Mouse (Mus musculus): ENCODE data around the gene Zfp74. TPM values are rescaled to one million over a fixed set of nuclear protein-coding genes. Genes with fewer than 3 reads are reported as not detected.

The Zfp74 gene
- polyA plus RNA-seq, 1 experiment from 2014 or later, result 15.9 TPM

DNA sequence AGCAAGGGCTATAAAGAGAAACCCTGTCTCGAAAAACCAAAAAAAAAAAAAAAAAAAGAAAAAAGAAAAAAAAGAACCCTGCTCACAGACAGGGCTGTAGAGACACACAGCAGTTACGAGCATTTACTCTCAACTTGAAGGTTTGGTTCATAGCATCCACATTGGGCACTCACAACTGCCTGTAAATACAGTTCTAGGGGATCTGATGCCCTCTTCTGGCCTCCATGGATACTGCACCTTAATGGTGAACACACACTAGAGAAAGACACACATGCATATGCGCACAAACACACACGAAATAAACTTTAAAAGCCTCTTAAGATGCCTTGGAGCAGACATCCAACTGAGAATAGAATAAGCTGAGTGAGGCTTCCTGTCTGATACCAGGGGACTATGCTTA lies 55.5 kb downstream of the Zfp74 start:
- no peak for DNase-seq (ENCODE audit: low spot score)
- Histone ChIP-seq H3K4me3 (no peak overlapping the region), H3K27me3 (ENCODE audit: low read depth, poor library complexity, severe bottlenecking) (no peaks in the 10 kb centered on the region), H3K27ac (no peak overlapping the region), H3K36me3 (peaks cover 94% of the 10 kb centered on the region), H3K4me1 (no peaks in the 10 kb centered on the region), H3K9me3 (replicated peaks) (peaks cover 28% of the 10 kb centered on the region)
- 96% methylated on average over 4 of the region's 4 CpGs for WGBS

GRCm38 (mm10) chr7:29892756-29893155 lies 61.1 kb downstream of the Zfp74 start:
- Histone ChIP-seq H3K9me3 (replicated peaks) (peaks cover 34% of the 10 kb centered on the region), H3K36me3 (peaks cover 78% of the 10 kb centered on the region), H3K4me3 (no peak overlapping the region), H3K27ac (no peak overlapping the region), H3K27me3 (ENCODE audit: low read depth, poor library complexity, severe bottlenecking) (no peaks in the 10 kb centered on the region), H3K4me1 (no peaks in the 10 kb centered on the region)
- no peak for DNase-seq (ENCODE audit: low spot score)
- 96% methylated on average over 4 of the region's 4 CpGs for WGBS

GRCm38 (mm10) chr7:29890501-29890900 lies 63.4 kb downstream of the Zfp74 start:
- 95% methylated on average over 7 of the region's 7 CpGs for WGBS
- no peak overlapping the region for H3K27ac ChIP-seq
- no peaks in the 10 kb centered on the region for H3K4me1 ChIP-seq
- no peaks in the 10 kb centered on the region for H3K27me3 ChIP-seq (ENCODE audit: low read depth, poor library complexity, severe bottlenecking)
- DNase-seq (ENCODE audit: low spot score), result no peak
- H3K9me3 ChIP-seq (replicated peaks), result peaks cover 35% of the 10 kb centered on the region
- H3K4me3 ChIP-seq, result no peak overlapping the region
- H3K36me3 ChIP-seq, result peaks cover 56% of the 10 kb centered on the region

DNA sequence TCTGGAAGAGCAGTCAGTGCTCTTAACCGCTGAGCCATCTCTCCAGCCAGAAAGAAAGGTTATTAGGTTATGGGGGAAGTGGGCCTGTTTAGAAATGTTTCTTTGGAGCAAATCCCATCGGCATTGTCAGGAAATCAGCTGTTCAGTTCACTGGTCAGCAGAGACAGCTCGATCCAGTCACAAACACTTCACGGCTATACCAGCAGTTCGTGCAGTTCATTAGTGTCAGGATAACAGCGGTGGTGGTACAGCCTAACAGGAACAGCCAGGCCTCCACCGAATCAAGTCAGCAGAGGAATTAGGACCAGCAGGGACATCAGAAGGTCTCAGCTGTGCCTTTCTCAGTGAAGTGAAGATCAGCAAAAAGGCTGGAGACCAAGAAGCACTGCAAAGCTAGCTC lies 73.0 kb downstream of the Zfp74 start:
- DNase-seq (ENCODE audit: low spot score), result no peak
- Histone ChIP-seq H3K4me1 (peaks cover 3% of the 10 kb centered on the region; the same call in 1 of the 2 replicates), H3K4me3 (no peak overlapping the region), H3K27me3 (ENCODE audit: low read depth, poor library complexity, severe bottlenecking) (no peaks in the 10 kb centered on the region), H3K36me3 (peaks cover 18% of the 10 kb centered on the region), H3K9me3 (replicated peaks) (peaks cover 2% of the 10 kb centered on the region; the same call in 1 of the 2 replicates), H3K27ac (no peak overlapping the region)
- 93% methylated on average over 7 of the region's 7 CpGs for WGBS

Small RNA genes lying within 50 kb of the gene (microRNA-seq; reads per million reads assigned to microRNA genes)
- gene Mir7668, result not detected

Other genes with a start within 250 kb of the Zfp74 start
- gene Catsperg2, start 227.1 kb downstream of the Zfp74 start, polyA plus RNA-seq (2016; fragmentation: Nextera tagmentation; extraction: Ambion mirVana), result 0.10 TPM in 1 of 2 replicates, not detected in the other
- 8.7 and 12.4 TPM in 2 replicates for gene Zfp84, start 185.5 kb downstream of the Zfp74 start, polyA plus RNA-seq (2016; fragmentation: Nextera tagmentation; extraction: Ambion mirVana)
- gene Zfp30, start 170.1 kb downstream of the Zfp74 start, polyA plus RNA-seq (2016; fragmentation: Nextera tagmentation; extraction: Ambion mirVana), result 5.2 and 7.1 TPM in 2 replicates
- gene Zfp790, start 138.0 kb downstream of the Zfp74 start, polyA plus RNA-seq (2016; fragmentation: Nextera tagmentation; extraction: Ambion mirVana), result 15.2 and 16.7 TPM in 2 replicates
- gene Zfp940, start 100.4 kb downstream of the Zfp74 start, polyA plus RNA-seq (2016; fragmentation: Nextera tagmentation; extraction: Ambion mirVana), result 8.5 and 8.7 TPM in 2 replicates
- 7.2 and 10.6 TPM in 2 replicates for gene Zfp420, start 94.1 kb downstream of the Zfp74 start, polyA plus RNA-seq (2016; fragmentation: Nextera tagmentation; extraction: Ambion mirVana)
- gene Zfp27, start 47.5 kb downstream of the Zfp74 start, polyA plus RNA-seq (2016; fragmentation: Nextera tagmentation; extraction: Ambion mirVana), result 10.4 and 11.9 TPM in 2 replicates
- 3.4 and 4.7 TPM in 2 replicates for gene Zfp383, start 45.9 kb downstream of the Zfp74 start, polyA plus RNA-seq (2016; fragmentation: Nextera tagmentation; extraction: Ambion mirVana)
- gene Zfp568, start 29.9 kb upstream of the Zfp74 start, polyA plus RNA-seq (2016; fragmentation: Nextera tagmentation; extraction: Ambion mirVana), result 35.6 and 37.3 TPM in 2 replicates
- gene Zfp14, start 97.3 kb upstream of the Zfp74 start, polyA plus RNA-seq (2016; fragmentation: Nextera tagmentation; extraction: Ambion mirVana), result 2.5 and 3.6 TPM in 2 replicates
- gene Zfp82, start 118.8 kb upstream of the Zfp74 start, polyA plus RNA-seq (2016; fragmentation: Nextera tagmentation; extraction: Ambion mirVana), result 4.4 and 5.3 TPM in 2 replicates
- gene Gm26920, start 136.3 kb upstream of the Zfp74 start, polyA plus RNA-seq (2016; fragmentation: Nextera tagmentation; extraction: Ambion mirVana), result 2.4 and 3.3 TPM in 2 replicates
- 20.5 and 23.6 TPM in 2 replicates for gene Zfp566, start 136.4 kb upstream of the Zfp74 start, polyA plus RNA-seq (2016; fragmentation: Nextera tagmentation; extraction: Ambion mirVana)
- 107 and 129 TPM in 2 replicates for gene Zfp260, start 140.7 kb upstream of the Zfp74 start, polyA plus RNA-seq (2016; fragmentation: Nextera tagmentation; extraction: Ambion mirVana)
- 7.9 and 10.3 TPM in 2 replicates for gene Zfp382, start 167.9 kb upstream of the Zfp74 start, polyA plus RNA-seq (2016; fragmentation: Nextera tagmentation; extraction: Ambion mirVana)
- 14.8 and 19.6 TPM in 2 replicates for gene Zfp146, start 215.7 kb upstream of the Zfp74 start, polyA plus RNA-seq (2016; fragmentation: Nextera tagmentation; extraction: Ambion mirVana)
- gene Cox7a1, start 230.1 kb upstream of the Zfp74 start, polyA plus RNA-seq (2016; fragmentation: Nextera tagmentation; extraction: Ambion mirVana), result 1.4 and 1.8 TPM in 2 replicates
- 57.6 and 66.5 TPM in 2 replicates for gene Capns1, start 244.7 kb upstream of the Zfp74 start, polyA plus RNA-seq (2016; fragmentation: Nextera tagmentation; extraction: Ambion mirVana)

Data from limb, embryonic 10.5 days (tissue).